Mouse (Mus musculus) forebrain, embryonic 15.5 days (tissue): ENCODE measurements around the gene Nr1i2. TPM values are rescaled to one million over a fixed set of nuclear protein-coding genes. Genes with fewer than 3 reads are reported as not detected.
A peak's percentile ranks its signal among the peaks of the same experiment; 100 is the strongest.

Experiments used
- ATAC-seq: fragments of 200-750 bp; cut with Nextera tagmentation; replicated peaks from 2 replicates; pipeline ENCODE4 v1.8.0; 2017; ENCODE audit warnings: mild to moderate bottlenecking, moderate TSS enrichment, moderate library complexity
- H3K27ac ChIP-seq: fragments of 300-500 bp; sonication (generic); replicated peaks from 2 replicates; pipeline ENCODE4 v1.5.1; 2015; ENCODE audit warnings: mild to moderate bottlenecking, inconsistent platforms
- H3K27me3 ChIP-seq: fragments of 300-500 bp; sonication (generic); 2 replicates; pipeline ENCODE4 v1.6.1; 2015; ENCODE audit warnings: inconsistent platforms
- H3K36me3 ChIP-seq: fragments of 300-500 bp; sonication (generic); 2 replicates; pipeline ENCODE4 v1.6.1; 2015; ENCODE audit warnings: mild to moderate bottlenecking, inconsistent platforms
- H3K4me1 ChIP-seq: fragments of 300-500 bp; sonication (generic); 2 replicates; pipeline ENCODE4 v1.6.1; 2015; ENCODE audit warnings: inconsistent platforms
- H3K4me2 ChIP-seq: fragments of 300-500 bp; sonication (generic); replicated peaks from 2 replicates; pipeline ENCODE4 v1.6.1; 2015; ENCODE audit warnings: mild to moderate bottlenecking, inconsistent platforms
- H3K4me3 ChIP-seq: fragments of 300-500 bp; sonication (generic); 2 replicates; pipeline ENCODE4 v1.5.1; 2015; ENCODE audit warnings: mild to moderate bottlenecking, inconsistent platforms
- H3K9ac ChIP-seq: fragments of 300-500 bp; sonication (generic); replicated peaks from 2 replicates; pipeline ENCODE4 v1.6.1; 2015; ENCODE audit warnings: mild to moderate bottlenecking, inconsistent platforms
- H3K9me3 ChIP-seq: fragments of 300-500 bp; sonication (generic); 2 replicates; pipeline ENCODE4 v1.6.1; 2016; ENCODE audit warnings: inconsistent platforms
- WGBS: fragments of 180-500 bp; shearing (Covaris S2); methylation state at CpG from one replicate; pipeline ENCODE4 v1.1.7; 2015; ENCODE audit warnings: mixed read lengths; 5-methylcytosine and 5-hydroxymethylcytosine counted together
- polyA plus RNA-seq: library from polyadenylated mRNA; unstranded; fragments of >200 nt; fragmentation: Nextera tagmentation; extraction: Ambion mirVana; gene quantifications from 2 replicates; pipeline ENCODE4 v1.2.1, GENCODE M21; 2015

Gene Nr1i2
- polyA plus RNA-seq, 1 experiment from 2014 or later, result not detected

DNA sequence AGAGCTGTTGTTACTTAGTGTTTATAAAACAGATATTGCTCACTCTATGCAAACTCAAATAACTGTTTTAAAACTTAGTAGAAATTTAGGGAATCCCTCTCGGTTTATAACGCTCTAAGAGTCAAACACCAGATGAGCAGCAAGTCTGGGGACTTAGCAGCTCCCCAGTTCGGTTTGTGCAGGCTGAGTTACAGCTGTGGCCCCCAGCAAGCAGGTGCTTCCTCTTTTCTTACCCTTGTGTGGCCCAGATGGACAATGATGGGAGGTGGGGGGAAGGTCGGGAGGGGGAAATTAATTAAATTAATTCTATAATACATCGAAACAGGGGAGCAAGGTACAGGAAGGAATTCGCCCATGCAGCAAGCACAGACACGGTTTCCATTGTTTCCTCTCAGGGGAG, 13.0 kb upstream of the Nr1i2 start:
- Histone ChIP-seq H3K36me3 (no peaks in the 10 kb centered on the region), H3K9me3 (no peaks in the 10 kb centered on the region), H3K4me1 (no peaks in the 10 kb centered on the region), H3K4me2 (no peak overlapping the region), H3K27me3 (no peaks in the 10 kb centered on the region), H3K4me3 (no peak overlapping the region), H3K9ac (no peak overlapping the region), H3K27ac (no peak overlapping the region)
- 46% methylated on average over 7 of the region's 7 CpGs for WGBS
- 0 out of 2 replicates have a peak, but pooled peaks have one; percentile 8 for ATAC-seq

GRCm38 (mm10) chr16:38307221-38307605, 12.6 kb upstream of the Nr1i2 start:
- H3K9me3 ChIP-seq, result no peaks in the 10 kb centered on the region
- no peak for ATAC-seq
- no peaks in the 10 kb centered on the region for H3K36me3 ChIP-seq
- no peaks in the 10 kb centered on the region for H3K4me1 ChIP-seq
- 35% methylated on average over 5 of the region's 5 CpGs for WGBS
- H3K4me3 ChIP-seq, result no peak overlapping the region
- no peaks in the 10 kb centered on the region for H3K27me3 ChIP-seq
- no peak overlapping the region for H3K4me2 ChIP-seq
- no peak overlapping the region for H3K27ac ChIP-seq
- no peak overlapping the region for H3K9ac ChIP-seq

DNA sequence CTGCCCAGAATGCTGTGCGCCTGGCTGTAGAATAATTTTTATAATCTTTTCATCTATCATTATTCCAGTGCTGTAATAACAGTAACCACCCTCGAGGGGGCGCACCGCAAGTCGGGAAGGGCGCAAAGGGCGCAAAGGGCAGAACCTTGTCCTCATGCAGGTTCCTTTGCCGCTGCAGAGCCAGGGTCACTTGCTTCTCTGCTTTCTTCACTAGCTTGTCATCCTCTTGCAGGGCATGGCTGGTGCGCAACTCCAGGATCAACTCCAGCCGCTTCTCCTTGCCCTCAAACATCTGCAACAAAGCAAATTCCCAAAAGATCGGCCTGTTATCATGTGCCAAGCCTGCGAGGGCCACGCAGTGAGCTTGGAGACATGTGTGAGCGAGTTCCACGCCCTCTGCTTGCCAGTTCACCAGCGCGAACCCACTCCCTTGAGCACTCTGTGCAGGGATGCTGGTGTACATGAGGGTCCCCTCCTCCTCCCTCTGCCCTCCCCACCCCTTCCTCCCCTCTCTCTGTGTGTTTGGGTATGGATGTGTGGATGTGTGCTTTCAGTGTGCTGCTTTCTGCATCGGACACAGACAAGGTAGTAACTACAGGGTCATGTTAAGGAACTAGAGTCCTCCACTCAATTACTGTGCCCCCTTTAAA, 12.1 kb upstream of the Nr1i2 start:
- H3K4me1 ChIP-seq, result no peaks in the 10 kb centered on the region
- H3K9me3 ChIP-seq, result no peaks in the 10 kb centered on the region
- H3K27ac ChIP-seq, result no peak overlapping the region
- 41% methylated on average over 18 of the region's 18 CpGs for WGBS
- no peak overlapping the region for H3K4me3 ChIP-seq
- 0 out of 2 replicates have a peak, but pooled peaks have one; percentile 29 for ATAC-seq
- H3K4me2 ChIP-seq, result no peak overlapping the region
- H3K9ac ChIP-seq, result no peak overlapping the region
- H3K36me3 ChIP-seq, result no peaks in the 10 kb centered on the region
- H3K27me3 ChIP-seq, result no peaks in the 10 kb centered on the region

DNA sequence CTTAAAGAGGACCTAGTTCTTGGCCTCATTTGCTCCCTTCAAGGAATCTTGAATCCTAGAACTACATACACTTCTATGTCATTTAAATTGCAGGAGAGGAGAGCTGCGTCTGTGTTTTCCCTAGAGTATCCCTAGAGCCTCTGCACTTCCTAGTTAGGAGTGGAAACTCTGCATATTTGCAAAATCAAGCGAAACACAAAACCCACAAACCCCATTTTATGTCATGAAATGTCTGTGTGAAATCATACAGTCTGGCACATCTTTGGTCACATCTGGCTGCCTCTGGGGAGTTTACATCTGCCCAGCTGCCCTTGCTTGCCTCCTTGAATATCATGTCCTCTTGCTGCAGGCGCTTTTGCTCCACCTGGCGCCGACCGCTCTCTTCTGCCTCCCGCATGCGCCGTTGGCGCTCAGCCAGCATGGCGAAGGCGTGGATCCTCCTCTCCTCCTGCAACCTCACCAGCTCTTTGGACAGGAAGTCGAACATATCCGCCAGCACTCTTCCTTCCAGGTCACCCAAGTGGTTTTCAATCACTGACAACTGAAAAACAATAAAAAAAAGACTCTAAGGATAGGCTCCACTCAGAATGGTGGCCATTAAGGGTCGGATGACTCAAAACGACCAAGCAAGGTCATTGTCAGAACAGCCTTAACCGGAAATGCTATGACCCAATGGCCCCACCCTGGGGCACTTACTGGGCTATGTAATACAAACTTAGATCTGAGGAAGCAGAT, 10.0 kb upstream of the Nr1i2 start:
- no peaks in the 10 kb centered on the region for H3K9me3 ChIP-seq
- H3K4me1 ChIP-seq, result no peaks in the 10 kb centered on the region
- no peaks in the 10 kb centered on the region for H3K27me3 ChIP-seq
- ATAC-seq, result no peak
- 83% methylated on average over 17 of the region's 17 CpGs for WGBS
- no peak overlapping the region for H3K4me3 ChIP-seq
- no peak overlapping the region for H3K9ac ChIP-seq
- no peak overlapping the region for H3K27ac ChIP-seq
- H3K4me2 ChIP-seq, result no peak overlapping the region
- H3K36me3 ChIP-seq, result no peaks in the 10 kb centered on the region

DNA sequence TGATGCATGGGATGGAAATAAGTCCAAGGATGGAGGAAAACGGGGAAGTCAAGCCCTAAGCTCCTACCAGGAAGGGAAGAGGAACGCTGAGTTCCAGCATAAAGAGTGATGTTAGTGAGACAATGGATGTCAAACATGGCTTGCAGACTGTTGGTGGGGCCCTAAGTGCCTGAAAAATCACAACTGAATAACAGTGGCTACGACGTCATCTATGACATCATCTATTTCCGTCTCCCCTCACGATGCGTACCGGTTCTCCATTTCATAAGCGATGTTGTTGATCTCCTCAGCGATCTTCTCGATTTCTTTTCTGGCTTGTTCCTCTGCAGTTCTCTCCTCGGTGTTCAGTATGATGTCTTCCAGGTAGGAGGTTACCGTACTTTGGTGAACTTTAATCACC, 7.7 kb upstream of the Nr1i2 start:
- no peaks in the 10 kb centered on the region for H3K4me1 ChIP-seq
- H3K4me3 ChIP-seq, result no peak overlapping the region
- no peak overlapping the region for H3K4me2 ChIP-seq
- no peaks in the 10 kb centered on the region for H3K27me3 ChIP-seq
- H3K27ac ChIP-seq, result no peak overlapping the region
- no peak for ATAC-seq
- no peak overlapping the region for H3K9ac ChIP-seq
- H3K36me3 ChIP-seq, result no peaks in the 10 kb centered on the region
- WGBS, result 88% methylated on average over 13 of the region's 13 CpGs
- no peaks in the 10 kb centered on the region for H3K9me3 ChIP-seq

GRCm38 (mm10) chr16:38298410-38298809, 3.8 kb upstream of the Nr1i2 start:
- H3K4me3 ChIP-seq, result no peak overlapping the region
- H3K27me3 ChIP-seq, result no peaks in the 10 kb centered on the region
- H3K27ac ChIP-seq, result no peak overlapping the region
- no peak overlapping the region for H3K9ac ChIP-seq
- H3K36me3 ChIP-seq, result no peaks in the 10 kb centered on the region
- no peak for ATAC-seq
- H3K9me3 ChIP-seq, result no peaks in the 10 kb centered on the region
- H3K4me2 ChIP-seq, result no peak overlapping the region
- 77% methylated on average over 6 of the region's 6 CpGs for WGBS
- no peaks in the 10 kb centered on the region for H3K4me1 ChIP-seq

DNA sequence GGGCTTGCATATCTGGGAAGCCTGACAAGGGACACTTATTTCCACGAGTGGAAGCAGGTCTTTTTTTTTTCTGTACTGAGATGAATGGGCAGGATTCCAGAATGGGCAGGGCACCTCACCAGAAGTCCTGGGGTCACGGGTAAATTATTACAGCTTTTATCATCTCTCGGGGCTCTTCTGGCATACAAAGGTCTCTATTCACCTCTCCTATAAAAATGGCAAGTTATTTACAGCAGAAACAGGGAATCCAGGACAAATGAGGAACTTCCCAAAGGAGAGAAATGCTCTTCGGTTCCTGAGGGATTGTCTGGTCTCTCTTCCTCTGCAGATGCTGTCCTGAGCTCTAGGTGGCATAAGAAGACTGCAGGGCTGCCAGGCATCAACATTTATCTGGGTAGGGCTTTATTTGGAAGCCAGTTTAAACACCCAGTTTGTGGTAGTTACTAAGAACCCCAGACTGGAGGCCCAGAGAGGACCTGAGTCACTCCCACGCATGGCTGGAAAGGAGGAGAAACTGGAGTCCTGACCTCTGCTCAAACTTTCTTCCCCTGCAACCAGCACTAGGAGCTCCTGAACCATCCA, 816 bp upstream of the Nr1i2 start:
- H3K27ac ChIP-seq, result no peak overlapping the region

GRCm38 (mm10) chr16:38290151-38290550, 4.5 kb downstream of the Nr1i2 start:
- H3K4me1 ChIP-seq, result no peaks in the 10 kb centered on the region
- H3K4me2 ChIP-seq, result no peak overlapping the region
- H3K4me3 ChIP-seq, result no peak overlapping the region
- H3K27me3 ChIP-seq, result no peaks in the 10 kb centered on the region
- 66% methylated on average over 2 of the region's 2 CpGs for WGBS
- ATAC-seq, result no peak
- no peak overlapping the region for H3K27ac ChIP-seq
- H3K9ac ChIP-seq, result no peak overlapping the region
- no peaks in the 10 kb centered on the region for H3K36me3 ChIP-seq
- H3K9me3 ChIP-seq, result no peaks in the 10 kb centered on the region

More for the DNA sequence above, 816 bp upstream of the Nr1i2 start:
- H3K36me3 ChIP-seq, result no peaks in the 10 kb centered on the region
- H3K4me2 ChIP-seq, result no peak overlapping the region
- H3K9ac ChIP-seq, result no peak overlapping the region
- no peak for ATAC-seq
- no peaks in the 10 kb centered on the region for H3K9me3 ChIP-seq
- no peak overlapping the region for H3K4me3 ChIP-seq
- no peaks in the 10 kb centered on the region for H3K27me3 ChIP-seq
- H3K4me1 ChIP-seq, result no peaks in the 10 kb centered on the region
- 51% methylated on average over 5 of the region's 5 CpGs for WGBS

- Histone ChIP-seq H3K27me3 (no peaks in the 10 kb centered on the region), H3K9ac (no peak overlapping the region), H3K27ac (no peak overlapping the region), H3K36me3 (no peaks in the 10 kb centered on the region), H3K4me2 (no peak overlapping the region), H3K4me3 (no peak overlapping the region), H3K4me1 (no peaks in the 10 kb centered on the region), H3K9me3 (no peaks in the 10 kb centered on the region)
- 39% methylated on average over 6 of the region's 6 CpGs for WGBS
- no peak for ATAC-seq
These were observed 5.8 kb downstream of the Nr1i2 start for GRCm38 (mm10) chr16:38288851-38289250.

DNA sequence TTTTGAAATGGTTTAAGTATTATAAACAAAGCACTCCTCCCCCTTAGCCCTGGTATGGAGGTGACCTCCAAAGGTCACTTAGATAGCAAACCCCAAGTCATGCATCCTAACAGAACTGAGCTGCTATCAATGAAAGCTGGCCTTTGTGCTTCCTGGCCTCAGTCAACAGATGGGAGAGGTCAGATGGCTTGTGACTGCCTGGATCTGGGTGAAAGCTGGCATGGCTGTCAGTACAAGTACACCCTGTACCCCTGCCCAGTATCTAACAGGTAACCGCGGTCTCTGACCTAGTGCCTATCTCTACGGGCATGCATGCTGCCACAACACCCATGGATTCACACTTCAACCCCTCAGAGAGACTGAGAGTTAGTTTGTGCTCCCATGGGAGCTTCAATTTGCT, 6.9 kb downstream of the Nr1i2 start:
- 94% methylated on average over 3 of the region's 3 CpGs for WGBS
- ATAC-seq, result no peak
- Histone ChIP-seq H3K9ac (no peak overlapping the region), H3K4me3 (no peak overlapping the region), H3K4me1 (no peaks in the 10 kb centered on the region), H3K9me3 (no peaks in the 10 kb centered on the region), H3K4me2 (no peak overlapping the region), H3K27ac (no peak overlapping the region), H3K27me3 (no peaks in the 10 kb centered on the region), H3K36me3 (no peaks in the 10 kb centered on the region)

DNA sequence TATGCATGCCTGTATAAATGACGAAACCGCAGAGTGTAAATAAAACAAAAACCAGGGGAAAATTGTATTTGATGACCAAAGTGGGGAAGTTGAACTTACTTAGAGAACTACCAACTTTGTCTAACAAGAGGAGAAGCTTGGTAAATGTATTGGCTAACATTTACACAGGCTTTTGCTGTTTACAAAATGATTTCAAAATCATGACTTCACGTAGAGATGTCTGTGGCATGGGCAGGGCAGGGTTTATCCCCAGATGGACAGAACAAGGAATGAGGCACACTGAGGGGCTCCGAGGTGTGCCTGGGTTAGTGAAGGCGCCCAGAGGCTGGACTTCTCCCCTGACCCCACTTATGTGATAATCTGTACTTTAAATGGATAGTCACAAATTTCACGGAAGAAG, 7.3 kb downstream of the Nr1i2 start:
- no peak overlapping the region for H3K9ac ChIP-seq
- no peak overlapping the region for H3K27ac ChIP-seq
- WGBS, result 93% methylated on average over 6 of the region's 6 CpGs
- no peak overlapping the region for H3K4me3 ChIP-seq
- no peaks in the 10 kb centered on the region for H3K9me3 ChIP-seq
- no peaks in the 10 kb centered on the region for H3K36me3 ChIP-seq
- no peak overlapping the region for H3K4me2 ChIP-seq
- ATAC-seq, result no peak
- H3K4me1 ChIP-seq, result no peaks in the 10 kb centered on the region
- H3K27me3 ChIP-seq, result no peaks in the 10 kb centered on the region

DNA sequence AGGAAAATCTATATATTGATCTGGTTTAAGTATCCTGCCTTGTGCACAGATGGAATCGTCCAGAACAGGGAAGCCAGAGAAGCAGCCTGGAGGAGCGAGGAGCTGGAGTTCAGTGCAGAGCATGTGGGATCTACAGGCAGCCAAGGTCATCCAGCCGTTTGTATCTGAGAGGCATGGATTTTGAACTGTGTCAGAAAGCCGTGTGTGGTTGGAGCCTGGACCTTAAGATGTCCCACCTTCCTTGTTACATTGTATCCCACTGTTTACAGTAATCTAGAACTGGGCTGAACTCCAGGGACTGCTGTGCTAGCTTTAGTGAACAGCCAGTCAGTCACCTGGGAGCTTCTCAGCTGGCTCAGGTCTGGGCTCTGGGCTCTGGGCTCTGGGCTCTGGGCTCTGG, 8.1 kb downstream of the Nr1i2 start:
- 74% methylated on average over 4 of the region's 4 CpGs for WGBS
- no peak overlapping the region for H3K9ac ChIP-seq
- no peaks in the 10 kb centered on the region for H3K9me3 ChIP-seq
- ATAC-seq, result no peak
- no peaks in the 10 kb centered on the region for H3K27me3 ChIP-seq
- H3K36me3 ChIP-seq, result no peaks in the 10 kb centered on the region
- no peak overlapping the region for H3K4me3 ChIP-seq
- no peak overlapping the region for H3K27ac ChIP-seq
- no peaks in the 10 kb centered on the region for H3K4me1 ChIP-seq
- H3K4me2 ChIP-seq, result no peak overlapping the region
